Mouse (Mus musculus) heart, adult 11 months (tissue): Measurements from ENCODE around the gene Gm11733.
"Not testable (repeated sequence)": the region's sequence is repeated elsewhere in the genome, so short reads cannot be mapped to it uniquely, and the experiment has no call there.

Experiments
- DNase-seq: peaks from one replicate; pipeline ENCODE4 v3.0.0; 2022

Gm11733 gene

DNA sequence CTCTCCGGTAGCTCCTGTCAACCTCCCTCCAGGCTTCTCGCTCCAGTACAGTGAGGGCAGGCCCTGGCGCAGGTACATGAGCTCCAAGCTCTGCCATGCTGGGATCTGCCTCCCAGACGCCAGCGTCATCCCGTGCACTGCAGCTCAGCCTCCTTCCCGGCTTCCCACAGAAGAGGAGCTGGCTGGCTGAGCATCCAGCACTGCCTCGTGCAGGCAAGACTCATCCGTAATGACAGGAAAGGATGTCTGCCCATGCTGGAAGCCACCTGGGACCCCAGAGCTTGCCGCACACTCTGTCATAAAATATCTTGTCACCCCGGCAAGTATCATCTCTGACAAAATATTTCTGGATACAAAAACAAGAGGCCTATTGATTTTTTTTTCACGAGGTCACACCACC lies at the start of gene Gm11733:
Gene Gm11733 (plus strand): TSS at position 171 of the 400 bp plus-strand sequence.
- DNase-seq, result no peak

DNA sequence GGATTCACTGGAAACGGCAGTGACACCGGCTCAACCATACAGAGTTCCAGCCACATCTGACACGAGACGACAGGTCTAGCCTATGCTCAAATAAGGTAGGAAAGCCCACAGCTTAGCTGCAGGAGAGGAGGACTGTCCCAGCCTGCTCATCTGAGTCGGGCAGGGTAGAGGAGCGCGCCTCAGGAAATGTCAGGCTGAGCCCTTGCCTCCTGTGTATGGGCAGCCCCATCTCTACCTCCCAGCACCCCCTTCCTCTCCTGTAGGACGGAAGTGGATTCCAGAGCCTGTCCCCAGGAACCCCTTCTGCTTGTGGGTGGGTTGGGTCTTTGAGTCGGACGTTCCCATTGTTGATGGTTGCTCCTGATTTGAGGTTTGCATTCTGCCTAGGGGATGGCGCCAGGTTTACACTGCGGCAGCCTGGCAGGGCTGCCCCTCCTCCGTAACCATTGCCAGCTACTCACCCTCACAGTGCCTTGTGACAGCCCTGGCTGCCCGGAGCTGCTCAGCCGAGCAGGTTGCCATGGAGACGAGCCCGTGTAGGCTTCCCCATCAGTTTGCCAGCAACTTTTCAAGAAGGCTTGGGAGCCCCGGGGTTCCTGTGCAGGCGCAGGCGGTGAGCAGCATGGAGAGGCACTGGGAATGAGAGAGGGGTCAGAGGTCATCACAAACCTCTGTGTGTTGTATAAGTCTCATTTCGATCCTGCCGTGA lies 47.6 kb upstream of the Gm11733 start:
- peak; percentile 89 for DNase-seq

DNA sequence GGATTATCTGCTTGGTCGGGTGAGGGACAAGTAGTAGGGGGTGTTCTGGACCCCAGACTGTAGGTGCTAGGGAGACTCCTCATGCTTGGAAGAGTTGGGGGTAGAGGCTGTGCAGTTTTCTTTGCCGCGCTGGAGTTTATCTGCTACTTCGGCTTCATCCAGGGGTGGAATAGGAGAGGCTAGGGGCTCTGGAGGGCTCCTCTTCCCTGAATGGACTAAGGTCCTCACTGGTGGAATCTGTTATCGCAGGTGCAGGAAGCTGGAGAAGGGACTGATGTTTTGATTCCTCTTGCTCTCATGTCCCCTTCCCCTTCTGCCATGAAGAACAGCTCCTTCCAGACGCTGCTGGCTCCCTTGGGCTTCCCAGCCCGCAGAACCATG lies 47.1 kb upstream of the Gm11733 start:
- no peak for DNase-seq

DNA sequence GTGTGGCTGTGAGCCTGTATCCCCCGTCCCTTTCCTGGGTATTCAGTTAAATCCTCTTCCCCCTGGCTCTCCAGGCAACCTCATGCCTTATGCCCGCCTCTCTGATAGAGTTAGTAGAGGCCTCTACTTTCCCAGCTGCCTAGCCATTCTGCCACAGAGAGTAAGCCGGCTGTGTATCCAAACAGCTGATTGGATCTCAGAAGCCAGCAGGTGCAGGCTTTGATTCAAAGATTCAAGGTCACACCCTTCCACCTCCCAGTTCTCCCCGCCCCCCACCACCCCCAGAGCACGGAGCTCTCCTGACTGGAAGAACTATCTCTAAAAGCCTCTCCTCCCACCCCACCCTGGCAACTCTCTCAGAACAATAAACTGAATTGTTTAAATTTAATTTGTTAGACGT lies 45.8 kb upstream of the Gm11733 start:
- DNase-seq, result no peak

DNA sequence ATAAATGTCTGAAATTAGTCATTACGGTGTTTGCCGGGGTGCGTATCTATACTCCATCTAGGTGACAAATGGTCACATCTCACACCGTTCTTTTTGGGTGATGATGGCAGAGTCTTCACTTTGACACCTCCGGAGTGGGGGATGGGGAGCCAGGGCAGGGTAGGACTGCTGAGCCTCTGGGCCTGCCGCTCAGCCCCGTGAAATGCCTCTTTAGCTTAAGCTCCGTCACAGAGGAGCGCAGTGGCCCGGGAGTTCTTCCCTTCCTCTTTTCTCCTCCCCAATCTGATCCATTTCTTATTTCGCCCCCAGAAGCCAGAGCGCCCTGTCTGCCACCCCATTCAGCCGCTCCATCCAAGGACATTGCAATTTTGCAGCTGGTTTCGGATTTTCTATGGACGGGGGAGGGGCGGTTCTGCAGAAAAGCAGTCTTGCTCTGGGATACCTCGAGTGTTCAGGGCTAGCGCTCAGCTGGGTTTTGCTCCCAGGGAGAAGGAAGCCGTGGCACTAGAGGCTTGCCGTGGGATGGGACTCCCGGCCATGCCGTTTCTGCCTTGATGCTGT lies 43.2 kb upstream of the Gm11733 start:
- DNase-seq, result no peak

DNA sequence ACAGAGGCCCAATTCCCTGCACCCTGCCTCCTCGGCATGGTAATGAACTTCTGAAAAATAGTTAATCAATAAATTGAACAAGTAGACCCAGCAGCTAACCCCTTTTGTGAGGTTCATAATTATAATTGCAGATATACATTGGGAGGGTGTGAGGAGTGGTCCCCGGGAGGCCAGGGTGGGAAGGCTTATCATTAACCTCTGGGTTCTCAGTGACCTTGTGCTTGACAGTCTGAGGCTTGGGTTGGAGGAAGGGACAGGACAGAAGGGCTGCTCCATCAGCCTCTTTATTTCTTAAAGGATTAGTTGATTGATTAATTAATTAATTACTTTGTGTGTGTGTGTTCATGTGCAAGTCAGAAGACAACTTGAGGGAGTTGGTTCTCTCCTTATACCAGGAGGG lies 40.1 kb upstream of the Gm11733 start:
- DNase-seq, result no peak

DNA sequence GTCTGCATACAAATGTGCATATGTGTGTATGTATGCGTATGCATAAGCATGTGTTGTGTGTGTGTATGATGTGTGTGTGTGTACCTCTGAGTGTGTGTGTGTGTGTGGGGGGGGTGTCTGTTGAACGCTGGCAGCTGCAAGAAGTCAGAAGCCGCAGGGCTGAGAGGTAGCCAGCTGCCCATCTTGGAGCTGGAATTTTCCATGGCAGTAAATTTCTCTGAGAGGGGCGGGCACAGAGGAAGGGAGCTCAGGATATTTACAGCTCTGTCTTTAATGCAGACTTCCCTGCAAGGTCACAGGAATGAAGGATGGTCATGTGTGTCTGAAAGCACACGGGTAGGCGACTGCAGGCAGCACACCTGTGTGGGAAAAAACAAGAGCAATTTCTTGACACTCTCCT lies 38.5 kb upstream of the Gm11733 start:
- DNase-seq, result no peak

DNA sequence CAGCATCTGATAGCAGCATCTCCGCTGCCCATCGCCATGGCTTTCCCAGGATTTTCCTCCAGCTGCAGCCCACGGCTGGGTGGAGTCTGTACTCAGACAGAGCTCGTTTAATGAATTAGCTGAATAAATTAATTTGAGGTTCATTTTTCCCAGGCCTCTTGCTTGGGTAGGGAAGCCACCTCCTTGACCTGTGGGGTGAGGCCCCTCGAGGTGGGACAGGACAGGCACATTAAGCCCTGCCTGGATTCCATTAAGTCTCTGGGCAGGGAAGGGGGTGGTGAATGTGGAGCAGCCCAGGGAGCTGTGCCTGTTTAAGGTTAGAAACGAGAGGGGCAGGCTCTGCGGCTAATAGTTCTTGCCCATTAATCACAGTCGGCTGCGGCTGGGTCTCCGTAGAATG lies 30.1 kb upstream of the Gm11733 start:
- no peak for DNase-seq

DNA sequence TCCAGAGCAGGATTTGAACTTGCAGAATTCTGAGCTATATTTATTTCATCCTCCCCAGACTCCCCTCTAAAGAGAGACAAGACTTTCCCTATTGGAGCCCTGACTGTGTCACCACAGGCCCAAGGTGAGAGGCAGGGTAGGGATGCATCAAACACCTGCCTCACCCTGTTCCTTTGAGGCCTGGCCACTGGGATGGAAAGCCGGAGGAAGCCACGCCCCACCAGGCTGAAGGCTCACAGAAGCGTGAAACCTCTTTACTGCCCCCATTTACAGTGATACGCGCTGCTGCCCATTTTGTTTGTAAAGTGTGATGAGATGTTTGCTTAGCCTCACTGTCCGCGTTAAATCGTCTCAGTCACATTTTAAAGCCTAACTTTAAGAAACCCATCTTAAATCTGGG lies 25.0 kb upstream of the Gm11733 start:
- no peak for DNase-seq

DNA sequence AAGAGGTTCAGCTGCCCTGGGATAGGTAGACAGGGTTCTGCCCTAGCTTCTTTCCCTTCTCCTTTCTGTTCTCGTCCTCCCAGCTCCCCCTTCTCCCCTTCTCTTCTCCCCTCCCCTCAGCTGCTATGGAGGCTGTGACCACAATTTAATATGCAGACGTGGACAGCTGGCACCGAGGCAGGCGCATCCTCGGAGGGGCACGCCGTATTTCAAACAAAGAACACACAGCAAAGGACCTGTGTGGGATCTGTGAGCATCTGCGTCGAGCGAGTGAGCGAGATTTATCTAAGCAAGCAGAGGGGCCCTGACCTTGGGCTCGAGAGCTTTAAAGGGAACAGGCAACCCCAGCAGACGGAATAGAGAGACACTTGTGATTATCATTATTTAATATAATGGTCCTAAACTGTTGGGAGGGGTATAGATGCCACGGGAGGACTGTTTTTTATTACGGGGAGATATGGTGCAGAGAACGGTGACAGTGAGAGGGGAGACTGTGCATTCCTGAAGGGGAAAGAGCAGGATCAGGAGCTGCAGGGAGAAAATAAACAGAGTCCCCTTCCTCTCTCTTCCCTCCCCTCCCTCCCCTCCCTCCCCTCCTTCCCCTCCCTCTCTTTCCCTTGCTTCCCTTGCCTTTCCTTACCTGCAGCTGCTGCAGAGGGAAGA lies 21.8 kb upstream of the Gm11733 start:
- no peak for DNase-seq

DNA sequence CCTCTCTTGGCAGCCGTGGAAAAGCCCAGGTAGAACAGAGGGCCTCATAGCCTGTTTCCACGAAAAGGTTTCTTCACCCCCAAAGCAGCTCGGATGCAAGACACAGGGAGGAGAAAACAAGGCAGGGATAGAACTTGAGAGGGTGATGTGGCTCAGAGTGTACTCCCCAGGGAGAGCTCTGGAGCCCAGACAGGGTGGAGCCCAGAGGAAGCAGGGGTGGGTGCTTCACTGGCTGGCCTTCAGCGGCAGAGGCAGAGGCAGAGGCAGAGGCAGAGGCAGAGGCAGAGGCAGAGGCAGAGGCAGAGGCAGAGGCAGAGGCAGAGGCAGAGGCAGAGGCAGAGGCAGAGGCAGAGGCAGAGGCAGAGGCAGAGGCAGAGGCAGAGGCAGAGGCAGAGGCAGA lies 20.8 kb upstream of the Gm11733 start:
- DNase-seq, result not testable (repeated sequence)

DNA sequence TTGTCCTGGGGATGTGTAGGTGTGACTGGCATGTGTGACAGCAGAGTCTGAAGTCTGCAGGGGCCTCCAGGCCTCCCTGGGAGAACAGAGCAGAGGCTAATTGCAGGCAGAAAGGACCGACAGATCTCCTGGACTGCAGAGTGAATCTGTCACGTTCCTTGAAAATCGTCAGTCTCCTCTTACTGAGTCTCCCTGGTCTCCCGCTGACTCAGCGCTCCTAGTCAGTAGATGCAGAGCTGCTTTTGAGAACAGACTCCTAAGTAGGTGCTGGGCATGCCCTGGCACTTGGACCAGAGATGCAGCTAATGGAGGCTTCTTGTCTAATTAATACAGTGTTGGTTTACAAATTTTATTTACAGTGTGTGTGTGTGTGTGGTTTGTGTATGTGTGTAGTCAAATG lies 17.9 kb upstream of the Gm11733 start:
- no peak for DNase-seq

DNA sequence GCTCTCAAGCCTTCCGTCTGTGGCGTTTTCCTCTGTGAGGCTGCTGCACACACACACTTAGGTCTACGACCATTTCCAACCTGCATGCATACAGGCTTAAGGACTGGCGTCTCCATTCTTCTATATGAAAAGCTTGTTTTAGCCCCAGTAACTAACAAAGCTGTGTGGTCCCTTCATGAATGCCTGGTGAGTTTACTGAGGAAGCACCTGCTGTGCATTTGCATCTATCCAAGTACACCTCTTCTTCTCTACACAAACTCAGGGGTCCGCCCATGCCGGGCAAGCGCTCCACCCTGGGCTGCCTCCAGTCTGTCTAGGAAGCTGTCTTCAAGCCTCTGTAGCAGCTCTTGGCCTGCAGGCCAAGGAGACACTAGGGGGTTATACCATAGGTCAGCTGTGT lies 17.3 kb upstream of the Gm11733 start:
- no peak for DNase-seq

DNA sequence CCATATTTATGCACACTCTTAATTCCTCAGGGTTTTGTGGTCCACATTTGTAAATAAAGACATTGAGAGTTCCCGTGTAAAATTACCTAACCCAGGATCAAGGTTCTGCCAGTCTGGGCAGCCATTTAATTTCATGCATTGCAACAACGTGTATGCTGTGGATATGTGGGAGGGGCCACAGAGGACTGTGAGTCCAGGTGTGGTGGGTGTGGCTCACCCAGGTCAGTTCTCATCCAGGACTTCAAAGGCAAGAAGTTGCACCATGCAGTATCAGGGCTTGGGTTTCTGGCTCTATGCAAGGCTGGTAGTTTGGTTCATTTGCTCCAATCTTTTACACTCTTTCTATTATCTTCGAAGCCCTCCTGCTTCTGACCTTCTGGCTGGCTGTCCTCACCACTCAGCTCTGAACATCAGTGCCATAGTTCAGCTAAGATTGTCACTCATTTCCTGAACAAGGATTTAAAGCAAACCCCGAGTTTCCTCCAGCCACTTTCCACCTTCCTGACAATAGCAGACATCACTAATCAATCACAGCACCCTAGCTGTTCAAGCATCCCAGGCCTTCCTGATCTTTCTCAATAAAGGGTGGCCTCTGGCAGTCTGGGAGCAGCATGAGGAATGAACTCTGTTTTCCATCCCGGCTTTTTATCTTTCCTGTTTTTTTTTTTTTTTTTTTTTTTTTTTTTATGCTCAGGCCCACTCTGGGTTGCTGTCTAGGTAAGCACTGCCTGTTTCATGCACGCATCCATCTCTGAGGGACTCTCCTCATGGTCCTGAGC lies 15.4 kb upstream of the Gm11733 start:
- DNase-seq, result no peak

DNA sequence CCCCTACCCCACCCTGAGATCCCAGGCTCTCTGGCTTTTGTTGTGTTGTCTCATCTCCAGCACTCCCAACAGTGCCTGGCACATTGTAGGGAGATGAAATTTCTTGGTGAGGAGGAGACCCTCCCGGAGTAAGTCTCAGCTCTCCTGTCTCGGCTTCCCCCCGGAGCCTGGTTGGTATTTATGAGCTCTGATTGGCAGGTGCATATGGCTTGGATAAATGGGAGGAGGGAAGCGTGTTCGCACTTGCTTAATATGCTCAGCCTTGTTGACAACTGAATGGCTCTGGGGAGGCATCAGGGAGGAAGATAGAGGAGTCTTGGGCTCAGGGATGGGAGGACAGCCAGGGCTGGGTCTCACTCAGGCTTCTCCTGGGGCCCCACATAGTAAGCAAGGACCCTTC lies 14.4 kb upstream of the Gm11733 start:
- DNase-seq, result no peak

DNA sequence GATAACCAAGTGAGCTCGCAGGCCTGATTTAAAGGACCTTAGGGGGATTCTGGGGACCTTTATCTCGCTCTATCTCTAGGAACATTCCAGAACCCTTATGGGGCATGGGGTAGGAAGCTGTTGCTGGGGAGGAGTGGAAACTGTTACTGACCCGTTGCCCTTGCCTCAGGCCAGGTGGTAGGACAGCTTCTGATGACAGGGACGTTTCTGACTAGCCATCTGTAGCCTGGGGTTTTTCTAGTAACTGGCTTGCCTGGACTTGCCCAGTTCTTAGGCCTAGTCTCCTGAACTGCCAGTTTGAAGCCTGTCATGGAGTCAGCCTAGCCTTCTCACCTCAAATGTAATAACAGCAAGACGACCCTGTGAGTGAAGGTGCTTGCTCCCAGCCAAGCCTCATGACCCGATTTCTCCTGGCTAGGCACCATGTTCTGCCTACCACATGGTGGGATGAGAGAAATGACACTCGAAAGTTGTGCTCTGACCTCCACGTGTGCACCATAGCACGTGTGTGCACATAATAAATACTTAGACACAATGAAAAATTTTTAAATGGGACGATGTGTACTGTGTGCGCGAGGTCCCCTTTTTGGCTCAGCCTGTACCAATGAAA lies 13.5 kb upstream of the Gm11733 start:
- no peak for DNase-seq

DNA sequence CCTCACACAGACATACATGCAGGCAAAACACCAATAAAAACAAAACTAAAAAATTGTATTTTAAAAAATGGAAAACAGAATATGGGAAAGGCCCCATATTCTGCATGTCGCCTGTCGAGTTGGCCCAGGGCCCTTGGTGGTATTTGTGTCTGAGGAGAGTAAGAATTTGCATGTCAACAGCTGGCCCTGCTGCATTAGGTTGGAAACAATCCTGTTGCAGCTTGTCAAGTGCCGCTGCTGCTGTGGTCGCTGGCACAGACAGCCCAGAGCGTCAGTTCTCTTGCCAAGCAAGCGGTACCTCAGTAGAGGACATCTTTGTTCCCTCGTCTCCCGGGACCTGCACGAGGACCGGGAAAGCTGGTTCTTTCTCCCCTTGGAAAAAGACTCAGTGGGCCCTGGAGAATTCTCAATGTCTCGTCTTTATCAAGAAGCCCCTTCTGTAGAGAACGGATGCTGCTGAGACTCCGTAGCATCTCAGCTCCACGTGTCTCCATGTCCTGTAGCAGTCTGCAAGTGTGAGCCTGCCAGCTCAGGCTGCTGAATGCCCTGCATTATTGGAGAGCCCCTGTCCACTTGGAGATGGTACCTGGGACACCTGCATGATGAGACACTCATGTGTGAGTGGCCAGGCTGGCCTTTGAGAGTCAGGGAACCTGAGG lies 12.4 kb upstream of the Gm11733 start:
- no peak for DNase-seq

DNA sequence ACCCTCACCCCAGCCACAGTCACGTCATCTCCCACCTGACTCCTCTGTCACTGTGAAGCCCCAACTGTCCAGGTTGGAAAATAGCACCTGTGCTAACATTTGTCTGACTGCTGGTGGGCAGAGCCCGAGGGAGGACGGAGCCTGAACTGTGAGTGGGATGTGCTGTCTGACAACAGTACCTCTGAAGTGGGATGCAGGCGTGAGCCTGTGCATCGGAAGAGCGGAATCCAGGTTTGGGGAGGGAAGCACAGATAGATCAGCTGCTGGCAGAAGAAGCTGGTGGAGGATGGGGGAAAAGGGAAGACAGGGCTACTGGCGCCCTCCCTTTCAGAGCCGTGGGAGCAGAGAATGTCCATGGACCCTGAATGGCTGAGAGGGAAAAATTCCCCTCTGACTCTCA lies 11.3 kb upstream of the Gm11733 start:
- no peak for DNase-seq

DNA sequence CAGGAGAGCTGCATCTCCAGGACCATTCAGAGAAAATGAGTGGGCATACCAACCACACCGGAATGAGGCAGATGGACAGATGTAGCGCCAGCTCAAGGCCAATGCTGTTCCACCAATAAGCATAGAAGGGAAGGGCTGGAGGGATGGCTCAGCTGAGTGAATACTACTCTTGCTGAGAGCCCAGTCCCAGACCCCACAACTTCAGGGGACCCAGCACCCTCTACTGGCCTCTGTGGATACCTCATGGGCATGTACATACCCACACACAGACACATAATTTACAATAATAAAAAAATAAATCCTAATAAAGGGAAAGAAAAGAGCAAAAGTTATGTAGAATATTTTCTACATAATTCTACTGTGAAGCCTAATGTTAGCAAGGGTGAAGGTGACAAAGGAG lies 9.0 kb upstream of the Gm11733 start:
- DNase-seq, result no peak

DNA sequence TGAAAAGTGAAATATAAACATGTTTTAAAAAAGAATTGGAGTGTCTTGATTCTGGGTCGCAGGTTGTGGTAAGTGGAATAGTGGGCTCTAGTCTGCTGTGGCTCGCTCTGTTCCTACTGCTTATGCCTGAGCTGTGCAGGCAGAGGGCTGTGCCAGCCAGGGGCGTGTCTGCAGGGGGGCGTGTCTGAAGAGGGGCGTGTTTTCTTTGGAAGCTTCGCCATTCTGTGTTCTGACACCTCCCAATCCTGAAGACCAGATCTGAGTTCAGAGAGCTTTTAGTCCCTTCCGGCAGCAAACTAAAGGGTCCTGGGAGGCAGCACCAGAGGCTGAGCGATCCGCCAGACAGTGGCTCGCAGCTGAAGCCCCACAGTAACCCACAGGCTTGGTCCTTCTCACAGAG lies 8.5 kb upstream of the Gm11733 start:
- DNase-seq, result peak; percentile 92

DNA sequence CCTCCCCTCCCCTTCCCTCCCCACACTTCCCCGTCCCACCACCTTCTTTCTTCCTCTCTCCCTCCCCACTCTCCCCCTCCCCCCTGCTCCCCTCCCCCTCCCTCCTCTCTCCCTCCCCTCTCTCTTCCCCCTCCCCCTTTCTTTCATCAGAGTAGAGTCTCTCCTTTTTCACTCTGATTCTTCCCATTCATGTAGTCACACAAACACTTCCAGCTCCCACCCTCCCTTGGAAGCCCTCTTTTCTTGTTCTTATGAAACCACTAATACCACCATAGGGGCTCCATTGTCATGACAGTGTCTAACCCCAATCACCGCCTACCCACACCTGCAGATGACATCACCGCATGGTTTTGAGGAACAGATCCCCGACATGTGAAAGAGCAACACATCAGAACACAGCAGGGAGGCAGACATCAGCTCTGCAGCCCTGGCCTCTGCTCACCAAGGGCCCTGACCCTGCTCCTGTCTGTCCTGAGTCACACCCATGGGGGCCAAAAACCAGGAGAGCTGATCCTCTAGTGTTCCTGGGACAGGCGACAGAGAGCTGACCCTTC lies 7.5 kb upstream of the Gm11733 start:
- no peak for DNase-seq

DNA sequence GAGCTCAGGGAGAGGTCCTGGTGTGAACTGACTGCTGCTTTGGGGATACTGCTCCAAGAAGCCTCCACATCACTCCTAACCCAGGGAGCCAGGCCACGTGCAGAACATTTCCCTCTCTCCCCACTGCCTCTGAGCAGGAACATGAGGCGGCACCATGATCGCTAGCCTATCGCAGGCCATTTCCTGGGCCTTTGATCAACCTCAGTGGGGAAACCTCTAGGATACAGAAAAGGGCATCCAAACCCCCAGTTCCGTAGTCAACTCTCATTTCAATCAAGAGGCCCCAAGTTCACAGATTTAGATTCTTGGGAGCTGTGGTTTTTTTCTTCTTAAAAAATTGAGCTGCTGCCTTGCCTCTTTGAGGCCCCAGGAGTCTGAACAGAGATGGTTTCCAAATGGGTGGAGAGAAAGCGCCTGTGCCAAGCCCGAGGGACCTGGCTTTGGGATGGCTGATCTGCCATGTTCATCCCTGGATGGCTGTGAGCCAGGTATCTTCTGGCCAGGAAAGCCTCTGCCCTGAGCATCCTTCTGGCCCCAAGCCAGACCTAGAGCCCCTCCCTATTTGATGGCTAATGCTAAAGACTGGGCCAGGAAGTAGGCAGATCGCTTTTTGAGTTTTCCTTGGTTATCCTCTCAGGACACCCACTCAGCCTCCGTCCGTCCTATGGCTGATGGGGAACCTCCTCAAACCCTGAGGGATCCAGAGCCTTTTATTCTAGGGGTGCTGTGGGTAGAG lies 5.7 kb upstream of the Gm11733 start:
- DNase-seq, result peak; percentile 95
